Mouse (Mus musculus): Measurements from ENCODE around the gene Nfkbia. TPM values are rescaled to one million over a fixed set of nuclear protein-coding genes. Genes with fewer than 3 reads are reported as not detected.

Gene Nfkbia
- total RNA-seq, 2 experiments from 2014 or later, result 26.8 to 33.6 TPM

GRCm38 (mm10) chr12:55491516-55492183 lies 797 bp downstream of the Nfkbia start:
- peak; percentile 94 for DNase-seq
- intact Hi-C loops (cut with DNase I), result loop anchor here (5.0 to 10.0 kb wide), 3 partner anchors 57 to 343 kb away; partner anchors contain the start of gene Brms1l

GRCm38 (mm10) chr12:55490722-55491449 lies 1.6 kb downstream of the Nfkbia start:
- no peak for DNase-seq
- intact Hi-C loops (cut with DNase I), result loop anchor here (5.0 to 10.0 kb wide), 3 partner anchors 56 to 344 kb away; partner anchors contain the start of gene Brms1l

- no peak for DNase-seq
- intact Hi-C loops (cut with DNase I), result loop anchor here (5.0 to 10.0 kb wide), 3 partner anchors 55 to 345 kb away; partner anchors contain the start of gene Brms1l
Observed at GRCm38 (mm10) chr12:55489986-55490721, 2.3 kb downstream of the Nfkbia start.

DNA sequence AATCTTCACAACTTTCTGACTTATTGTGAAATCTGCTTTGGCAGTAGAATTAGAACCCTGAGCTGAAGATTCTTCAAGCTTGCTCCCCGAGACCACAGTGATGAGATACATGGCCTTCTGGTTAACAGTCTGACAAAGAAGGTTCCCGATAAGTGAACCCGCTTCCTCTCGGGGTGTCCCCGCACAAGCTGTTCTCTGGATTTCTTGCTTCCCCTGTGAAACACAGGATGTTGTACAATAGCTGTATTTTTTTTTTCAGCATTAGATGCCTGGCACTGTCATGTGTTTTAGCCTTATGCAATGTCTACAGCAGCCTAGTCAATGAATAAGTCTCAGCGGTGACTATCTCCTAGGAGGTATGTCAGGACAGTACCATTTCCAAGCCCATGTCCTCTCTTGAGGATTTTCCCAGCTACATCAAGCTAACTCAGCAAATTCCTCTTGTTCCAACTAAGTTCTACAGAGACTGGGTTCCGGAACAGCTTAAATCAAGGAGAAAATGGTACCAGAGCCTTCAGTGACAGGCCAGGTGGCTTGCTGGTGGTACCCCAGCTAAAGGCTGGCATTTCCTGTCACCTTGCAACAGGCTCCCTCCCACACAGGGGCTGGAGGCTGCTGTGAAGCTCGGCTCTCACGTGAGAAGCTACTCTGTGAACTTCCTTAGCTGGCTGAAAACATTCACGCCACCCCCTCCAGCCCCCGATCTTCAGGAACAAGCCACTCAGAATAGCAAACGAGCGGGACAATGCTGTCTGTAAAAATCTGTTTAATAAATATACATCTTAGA lies 3.6 kb downstream of the Nfkbia start:
- intact Hi-C loops (cut with DNase I), result no loop called here
- no peak for DNase-seq

DNA sequence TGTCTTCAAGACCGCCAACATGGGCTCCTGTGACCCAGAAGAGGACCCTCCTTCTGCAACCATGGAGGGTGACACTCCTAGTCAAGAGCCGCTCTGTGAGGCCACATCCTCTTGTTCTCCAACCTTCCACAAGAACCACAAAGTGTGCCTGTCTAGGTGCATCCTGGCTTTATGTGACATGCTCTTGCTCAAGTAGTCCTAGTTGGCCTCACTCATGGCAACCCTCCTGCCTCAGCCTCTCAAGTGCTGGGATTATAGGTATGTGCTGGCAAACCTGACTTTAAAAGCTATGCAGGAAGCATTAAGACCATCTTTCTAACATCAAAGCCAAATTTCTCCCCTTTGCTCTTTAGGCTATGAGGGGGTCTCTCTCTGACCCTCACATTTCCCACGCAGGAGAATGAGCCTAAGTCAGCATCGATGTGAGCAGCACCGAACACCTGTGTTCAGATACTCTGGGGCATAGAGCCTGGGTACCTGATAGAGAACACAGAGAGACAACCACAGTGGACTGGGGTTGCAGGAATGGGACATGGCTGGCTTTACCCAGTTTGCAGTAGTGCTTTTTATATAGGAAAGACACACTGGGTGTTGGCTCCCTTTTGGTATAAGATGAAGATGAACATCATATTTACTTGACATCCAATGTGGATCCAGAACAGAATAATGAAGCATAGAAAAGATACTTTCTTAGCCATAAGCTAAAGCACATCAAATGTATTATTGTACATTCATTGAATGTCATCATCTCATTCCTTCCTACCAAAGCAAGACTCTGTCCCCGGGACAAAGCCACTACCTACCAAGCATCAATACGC lies 4.4 kb downstream of the Nfkbia start:
- intact Hi-C loops (cut with DNase I), result loop anchor here (2.0 kb wide), 1 partner anchor 77 kb away; no protein-coding TSS in a partner anchor
- no peak for DNase-seq

GRCm38 (mm10) chr12:55486923-55487674 lies 5.3 kb downstream of the Nfkbia start:
- DNase-seq, result no peak
- intact Hi-C loops (cut with DNase I), result loop anchor here (2.0 kb wide), 1 partner anchor 76 kb away; no protein-coding TSS in a partner anchor

DNA sequence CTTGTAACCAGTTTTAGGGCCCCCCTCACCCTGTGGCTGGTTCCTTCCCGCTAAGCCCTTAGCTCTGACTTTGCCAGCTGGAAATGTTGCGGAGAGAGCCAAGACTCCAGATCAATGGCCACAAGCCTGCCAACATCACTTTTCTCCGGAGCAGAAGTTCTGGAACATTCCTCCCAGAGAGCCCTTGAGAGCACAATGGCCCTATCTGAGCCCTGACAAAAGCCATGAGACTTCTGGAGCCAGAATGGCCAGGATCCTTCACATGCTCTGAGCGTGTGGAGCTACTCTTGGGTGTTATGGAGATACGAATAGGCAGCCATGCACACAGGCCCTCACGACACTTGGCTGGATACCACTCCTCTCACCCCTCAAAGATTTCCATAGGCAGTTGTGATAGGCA lies 7.6 kb downstream of the Nfkbia start:
- DNase-seq, result no peak
- intact Hi-C loops (cut with DNase I), result no loop called here

DNA sequence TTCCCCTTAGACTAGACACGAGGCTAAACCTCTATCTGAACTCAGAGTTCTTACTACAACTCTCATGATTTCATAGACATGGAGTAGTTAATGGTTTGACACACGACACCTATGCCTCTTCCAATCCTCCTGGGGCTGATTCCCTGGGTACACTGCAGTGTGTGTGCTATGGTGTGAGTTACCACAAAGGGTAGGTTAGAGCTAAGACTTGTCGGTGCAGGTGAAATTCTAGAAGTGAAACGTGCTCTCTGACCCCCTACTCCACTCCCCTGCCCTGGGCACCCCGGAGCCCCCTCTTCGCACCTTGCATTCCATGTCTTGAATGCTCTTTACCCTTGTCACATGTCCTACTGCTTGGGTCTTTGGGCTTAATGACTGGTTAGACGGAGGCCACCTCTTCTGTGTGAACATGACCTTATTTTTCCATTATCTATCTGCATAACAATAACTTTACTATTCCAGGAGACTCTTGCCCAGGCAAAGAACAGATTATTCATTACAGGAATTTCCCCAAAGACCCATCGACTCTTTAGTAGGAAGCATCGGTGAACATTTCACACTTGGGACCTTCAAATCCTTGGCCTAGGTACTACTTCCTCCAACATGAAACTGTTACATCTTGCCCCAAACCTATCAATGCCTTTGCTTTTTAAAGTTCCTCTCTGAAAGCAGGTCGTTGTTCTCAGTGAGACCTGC lies 8.2 kb downstream of the Nfkbia start:
- no peak for DNase-seq
- intact Hi-C loops (cut with DNase I), result no loop called here

GRCm38 (mm10) chr12:55483591-55483990 lies 8.9 kb downstream of the Nfkbia start:
- DNase-seq, result no peak
- intact Hi-C loops (cut with DNase I), result no loop called here

- no peak for DNase-seq
- intact Hi-C loops (cut with DNase I), result no loop called here
Observed at GRCm38 (mm10) chr12:55482732-55483131, 9.7 kb downstream of the Nfkbia start.

- intact Hi-C loops (cut with DNase I), result no loop called here
- DNase-seq, result no peak
Observed at GRCm38 (mm10) chr12:55481739-55482138, 10.7 kb downstream of the Nfkbia start.

GRCm38 (mm10) chr12:55480471-55481153 lies 11.8 kb downstream of the Nfkbia start:
- intact Hi-C loops (cut with DNase I), result no loop called here
- no peak for DNase-seq

GRCm38 (mm10) chr12:55478901-55479300 lies 13.5 kb downstream of the Nfkbia start:
- no peak for DNase-seq
- intact Hi-C loops (cut with DNase I), result no loop called here

DNA sequence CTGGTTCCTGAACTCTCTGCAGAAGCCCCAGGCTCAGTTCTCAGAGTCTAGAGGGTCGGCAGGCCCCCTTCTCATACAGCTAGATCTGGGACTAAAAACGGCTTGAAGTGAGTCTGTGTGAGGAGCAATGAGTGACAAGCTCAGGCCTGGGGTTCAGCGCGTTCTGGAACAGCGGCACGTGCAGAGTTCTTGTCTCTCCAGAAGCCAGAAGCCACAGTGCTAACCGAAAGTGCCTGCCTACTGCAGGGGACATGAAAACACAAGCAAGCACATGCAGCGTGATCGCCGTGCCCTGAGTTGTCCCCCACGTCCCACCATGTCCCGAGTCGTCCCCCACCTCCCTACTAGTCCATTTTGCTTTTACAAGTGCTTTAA lies 18.3 kb downstream of the Nfkbia start:
- intact Hi-C loops (cut with DNase I), result no loop called here
- DNase-seq, result no peak

DNA sequence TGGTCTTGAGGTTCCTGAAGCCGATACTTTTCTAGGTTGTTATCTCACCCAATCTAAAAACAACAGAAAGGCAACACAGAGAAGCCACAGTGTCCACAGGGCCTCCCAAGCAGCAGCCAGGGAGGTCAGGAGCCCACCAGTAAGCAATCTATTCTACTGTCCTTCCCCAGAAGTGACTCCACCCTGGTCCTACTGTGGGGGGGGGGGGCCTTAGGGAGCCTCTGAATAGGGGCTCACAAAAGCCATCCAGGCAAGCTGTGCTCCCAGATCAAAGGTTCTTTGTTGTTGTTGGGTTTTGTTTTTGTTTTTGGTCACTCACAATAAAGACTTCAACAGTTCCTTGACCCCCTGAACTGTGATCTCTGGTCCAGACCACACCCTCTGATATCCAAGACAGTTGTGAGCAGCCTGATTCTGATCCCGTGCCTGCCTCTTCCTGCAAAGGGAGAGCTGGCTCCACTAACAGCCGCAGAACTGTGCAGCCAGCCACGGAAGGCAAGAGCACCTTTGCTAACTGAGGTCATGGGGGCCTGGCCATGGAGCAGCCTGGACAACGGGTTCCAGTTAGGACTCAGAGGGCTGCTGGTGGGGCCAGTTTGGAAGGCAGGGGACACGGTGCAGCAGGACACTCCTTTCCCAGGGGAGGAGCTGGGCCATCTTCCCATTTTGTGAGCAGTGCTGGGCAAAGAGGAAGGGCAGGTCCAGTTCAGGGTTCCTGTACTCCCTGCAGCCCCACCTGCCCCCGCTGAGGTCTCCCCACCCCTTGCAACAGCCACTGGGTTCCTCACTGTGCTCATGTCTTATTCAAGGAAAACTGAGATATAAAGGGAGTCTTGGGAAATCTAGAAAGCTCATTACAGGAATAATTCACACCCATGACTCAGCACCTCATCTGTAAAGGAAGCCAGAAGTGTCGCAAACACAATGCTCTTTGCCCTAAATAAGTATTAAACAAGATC lies 18.9 kb downstream of the Nfkbia start:
- DNase-seq, result no peak
- intact Hi-C loops (cut with DNase I), result no loop called here

DNA sequence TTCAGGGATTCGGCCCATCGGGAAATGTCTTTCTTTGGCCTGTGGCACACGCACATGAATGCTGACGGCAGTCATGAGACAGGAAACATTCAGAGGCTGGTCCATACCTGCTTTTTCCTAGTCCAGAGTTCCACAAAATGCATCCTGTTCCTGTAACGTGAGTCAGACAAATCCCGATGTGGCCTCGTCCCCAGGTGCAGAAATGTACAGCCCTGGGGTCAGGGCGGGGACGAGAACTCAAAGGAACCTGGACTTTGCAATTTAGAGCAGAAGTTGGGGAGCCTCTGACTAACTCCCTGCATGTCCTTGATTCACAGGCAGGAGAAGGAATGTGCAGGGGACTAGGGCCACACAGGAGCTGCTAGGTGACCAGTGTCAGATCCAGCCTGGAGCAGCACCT lies 21.1 kb downstream of the Nfkbia start:
- intact Hi-C loops (cut with DNase I), result no loop called here

DNA sequence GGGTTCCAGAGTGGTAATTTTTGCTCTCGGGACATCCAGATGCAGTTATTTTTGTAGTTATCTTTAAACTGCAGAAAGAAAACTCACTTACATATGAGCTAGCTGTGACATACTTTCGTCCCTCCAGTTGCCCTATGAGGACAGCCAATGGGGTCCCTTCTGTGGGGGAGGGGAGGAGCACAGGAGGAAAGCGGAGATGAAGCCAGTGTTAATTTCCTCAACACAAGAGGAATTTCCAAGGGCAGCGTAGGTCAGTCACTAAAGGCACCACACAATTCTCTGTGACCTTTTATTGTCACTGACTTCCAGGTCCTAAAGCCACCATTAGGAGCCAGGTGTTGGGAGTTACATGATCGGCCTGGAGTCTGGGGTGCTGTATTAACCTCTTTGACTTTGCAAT lies 22.0 kb downstream of the Nfkbia start:
- intact Hi-C loops (cut with DNase I), result no loop called here
- no peak for DNase-seq

More for the DNA sequence above, 21.1 kb downstream of the Nfkbia start:
- DNase-seq, result no peak

Measured in left cerebral cortex, postnatal 4 days (tissue).